Mouse (Mus musculus) heart, postnatal 0 days (tissue): Measurements from ENCODE around the gene P3h4.

Experiments
- CTCF ChIP-seq: IDR thresholded peaks from 2 replicates; pipeline ENCODE4 v1.5.1; 2016; ENCODE audit warnings: antibody characterized with exemption, control low read depth, low read depth
- EP300 ChIP-seq: IDR thresholded peaks from 2 replicates; pipeline ENCODE4 v1.6.1; 2016; ENCODE audit warnings: antibody characterized with exemption, low read depth

GRCm38 (mm10) chr11:100409686-100410085 is 5.0 kb downstream of the P3h4 start:
- TF ChIP-seq CTCF, result no peak
- TF ChIP-seq EP300, result no peak
